Mouse (Mus musculus) embryo, embryonic 11.5 days (tissue): ENCODE measurements around the gene Rgs7.

Source experiments
- DNase-seq: peaks from one replicate; pipeline ENCODE4 v3.0.0-alpha.2; 2012; ENCODE audit warnings: low read depth, low spot score

Gene Rgs7

GRCm38 (mm10) chr1:175032015-175032414, 460.3 kb downstream of the Rgs7 start:
- no peak for DNase-seq

DNA sequence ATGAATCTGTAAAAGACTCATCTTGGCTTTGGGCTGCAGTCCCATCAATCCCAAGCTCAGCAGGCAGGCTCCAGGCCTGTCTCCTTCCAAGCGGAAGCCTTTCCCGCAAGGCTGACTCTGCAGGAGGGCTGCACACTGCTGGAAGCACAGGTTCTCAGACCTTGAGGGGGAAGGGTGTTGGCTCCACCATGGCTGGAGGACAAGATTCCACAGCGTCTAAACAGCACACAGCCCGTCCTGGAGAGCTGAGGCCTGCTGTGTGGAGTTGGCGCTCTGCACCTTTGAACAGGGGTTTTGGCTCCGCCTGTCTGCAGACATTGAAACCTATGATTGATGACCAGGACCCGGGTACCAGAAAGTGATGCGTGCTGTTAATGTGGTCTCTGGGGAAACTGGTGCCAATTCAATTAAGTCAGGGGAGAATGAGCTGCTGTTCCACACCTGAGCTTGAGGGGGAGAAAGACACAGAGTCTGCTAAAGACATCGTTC, 463.5 kb downstream of the Rgs7 start:
- no peak for DNase-seq

DNA sequence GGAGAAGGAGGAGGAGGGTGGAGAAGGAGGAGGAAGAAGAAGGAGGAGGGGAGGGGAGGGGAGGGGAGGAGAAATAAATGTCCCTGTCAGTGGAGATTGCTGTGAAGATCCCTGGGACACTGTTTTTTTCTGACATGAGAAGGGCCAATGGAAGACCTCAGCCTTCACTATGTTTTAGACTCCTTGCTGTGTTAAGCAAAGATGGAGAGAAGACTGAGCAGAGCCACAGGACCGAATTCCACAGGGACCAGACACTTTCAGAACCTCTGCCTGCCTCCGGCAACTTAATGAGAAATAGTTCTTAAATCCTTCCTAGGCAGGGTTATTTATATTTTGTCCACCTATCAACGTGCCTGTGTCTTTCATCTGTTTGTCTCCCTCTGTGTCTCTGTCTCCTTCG, 464.0 kb downstream of the Rgs7 start:
- no peak for DNase-seq

DNA sequence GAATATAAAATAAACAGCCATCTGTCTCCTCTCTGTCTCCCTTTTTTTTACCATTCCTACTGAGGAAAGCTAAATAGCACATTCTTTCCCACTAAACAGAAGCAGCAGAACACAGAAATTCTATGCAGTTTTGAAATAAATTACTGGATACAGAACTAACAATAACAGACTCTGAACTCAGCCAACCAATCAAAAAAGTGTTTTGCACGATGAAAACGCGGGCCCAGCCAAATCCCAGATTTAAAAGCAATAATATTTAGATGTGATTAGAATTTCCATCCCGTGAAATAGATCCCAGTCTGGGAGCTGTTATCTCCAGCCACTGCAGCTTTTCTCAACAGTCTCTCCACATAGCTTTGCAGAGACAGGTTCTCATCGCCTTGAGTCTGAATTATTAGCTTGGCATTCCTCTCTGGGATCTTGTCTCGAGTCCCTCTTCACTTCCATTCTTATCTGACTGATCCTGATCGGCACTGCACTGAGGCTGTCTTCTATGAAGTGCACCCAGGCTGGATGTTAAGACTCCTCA, 466.5 kb downstream of the Rgs7 start:
- DNase-seq, result no peak

DNA sequence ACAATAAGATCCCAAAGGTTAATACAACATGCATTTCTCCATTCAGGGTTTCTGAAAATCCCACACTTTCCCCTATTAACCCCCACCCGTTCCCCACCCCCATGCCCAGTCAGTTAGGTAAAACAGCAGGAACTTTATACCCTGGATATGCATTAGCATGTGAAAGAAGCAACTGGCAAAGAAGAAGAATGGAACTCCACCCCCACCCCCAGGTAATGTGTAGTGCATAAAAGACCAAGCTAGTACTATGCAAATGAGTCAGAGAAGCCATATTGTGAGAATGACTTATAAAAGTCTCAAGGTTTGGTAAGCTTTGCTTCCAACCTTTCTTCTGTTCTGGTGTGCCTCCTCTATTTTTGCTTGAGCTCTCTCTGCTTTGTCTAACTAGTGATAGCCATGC, 468.2 kb downstream of the Rgs7 start:
- DNase-seq, result no peak
